Mouse (Mus musculus) hindbrain, embryonic 11.5 days (tissue): ENCODE measurements around the gene Tctn1. TPM values are rescaled to one million over a fixed set of nuclear protein-coding genes. Genes with fewer than 3 reads are reported as not detected.

ENCODE experiments used
- ATAC-seq: fragments of 200-750 bp; cut with Nextera tagmentation; 2 replicates; pipeline ENCODE4 v1.8.0; 2017; ENCODE audit warnings: mild to moderate bottlenecking, moderate TSS enrichment, moderate library complexity; ENCODE audit not compliant: low FRiP score
- DNase-seq: peaks from one replicate; pipeline ENCODE4 v3.0.0-alpha.2; 2015; ENCODE audit warnings: low spot score
- H3K27ac ChIP-seq: fragments of 300-500 bp; sonication (generic); 2 replicates; pipeline ENCODE4 v1.5.1; 2014; ENCODE audit warnings: mild to moderate bottlenecking, low read depth, low read length
- H3K27me3 ChIP-seq: fragments of 300-500 bp; sonication (generic); 2 replicates; pipeline ENCODE4 v1.6.1; 2014; ENCODE audit warnings: mild to moderate bottlenecking, low read length, moderate library complexity, mixed read lengths; ENCODE audit not compliant: control insufficient read depth, insufficient read depth
- H3K36me3 ChIP-seq: fragments of 300-500 bp; sonication (generic); 2 replicates; pipeline ENCODE4 v1.6.1; 2014; ENCODE audit warnings: mild to moderate bottlenecking, low read length, moderate library complexity, mixed read lengths; ENCODE audit not compliant: control insufficient read depth, insufficient read depth
- H3K4me1 ChIP-seq: fragments of 300-500 bp; sonication (generic); replicated peaks from 2 replicates; pipeline ENCODE4 v1.6.1; 2014; ENCODE audit warnings: low read length, mixed read lengths; ENCODE audit not compliant: control insufficient read depth, insufficient read depth
- H3K4me2 ChIP-seq: fragments of 300-500 bp; sonication (generic); replicated peaks from 2 replicates; pipeline ENCODE4 v1.6.1; 2014; ENCODE audit warnings: mild to moderate bottlenecking, low read depth, low read length
- H3K4me3 ChIP-seq: fragments of 300-500 bp; sonication (generic); 2 replicates; pipeline ENCODE4 v1.5.1; 2014; ENCODE audit warnings: low read depth, low read length
- H3K9ac ChIP-seq: fragments of 300-500 bp; sonication (generic); 2 replicates; pipeline ENCODE4 v1.6.1; 2014; ENCODE audit warnings: low read depth, low read length
- H3K9me3 ChIP-seq: fragments of 300-500 bp; sonication (generic); 2 replicates; pipeline ENCODE4 v1.6.1; 2016; ENCODE audit warnings: low read length; ENCODE audit not compliant: control insufficient read depth
- WGBS: fragments of 180-500 bp; shearing (Covaris S2); extraction: QIAGEN DNeasy Blood & Tissue Kit; methylation state at CpG from one replicate; pipeline ENCODE4 v1.1.7; 2014; 5-methylcytosine and 5-hydroxymethylcytosine counted together
- polyA plus RNA-seq: library from polyadenylated mRNA; unstranded; fragments of >200 nt; fragmentation: Nextera tagmentation; extraction: Ambion mirVana; gene quantifications from 2 replicates; pipeline ENCODE4 v1.2.1, GENCODE M21; 2014

Gene Tctn1
- polyA plus RNA-seq, 1 experiment from 2014 or later: 5.6 TPM

- no peak overlapping the region for H3K4me2 ChIP-seq
- H3K9ac ChIP-seq: no peak overlapping the region
- no peaks in the 10 kb centered on the region for H3K27me3 ChIP-seq
- H3K4me1 ChIP-seq: no peaks in the 10 kb centered on the region; the same call in 1 of the 2 replicates
- H3K9me3 ChIP-seq: no peaks in the 10 kb centered on the region
- DNase-seq (no peak), ATAC-seq (no peak)
- no peaks in the 10 kb centered on the region for H3K36me3 ChIP-seq
- no peak overlapping the region for H3K27ac ChIP-seq
- 57% methylated on average over 6 of the region's 6 CpGs for WGBS
- H3K4me3 ChIP-seq: no peak overlapping the region
These were observed 16.2 kb upstream of the Tctn1 start for GRCm38 (mm10) chr5:122280422-122280826.

- H3K27ac ChIP-seq: no peak overlapping the region
- ATAC-seq: no peak
- H3K9me3 ChIP-seq: no peaks in the 10 kb centered on the region
- H3K36me3 ChIP-seq: no peaks in the 10 kb centered on the region
- H3K4me3 ChIP-seq: no peak overlapping the region
- H3K27me3 ChIP-seq: no peaks in the 10 kb centered on the region
- DNase-seq: no peak
- 87% methylated on average over 12 of the region's 12 CpGs for WGBS
- no peak overlapping the region for H3K9ac ChIP-seq
- no peak overlapping the region for H3K4me2 ChIP-seq
- H3K4me1 ChIP-seq: no peaks in the 10 kb centered on the region
These were observed 15.7 kb upstream of the Tctn1 start for GRCm38 (mm10) chr5:122279799-122280421.

GRCm38 (mm10) chr5:122278946-122279345 lies 14.7 kb upstream of the Tctn1 start:
- Histone ChIP-seq H3K27ac (no peak overlapping the region), H3K9me3 (no peaks in the 10 kb centered on the region), H3K4me3 (no peak overlapping the region), H3K4me1 (no peaks in the 10 kb centered on the region), H3K36me3 (no peaks in the 10 kb centered on the region), H3K27me3 (no peaks in the 10 kb centered on the region), H3K9ac (no peak overlapping the region), H3K4me2 (no peak overlapping the region)
- DNase-seq (no peak), ATAC-seq (no peak)
- 86% methylated on average over 7 of the region's 7 CpGs for WGBS

GRCm38 (mm10) chr5:122274785-122275184 lies 10.5 kb upstream of the Tctn1 start:
- peak; percentile 40 for DNase-seq
- 27% methylated on average over 5 of the region's 5 CpGs for WGBS

GRCm38 (mm10) chr5:122272821-122273220 lies 8.6 kb upstream of the Tctn1 start:
- no peak for DNase-seq
- Histone ChIP-seq H3K9ac (no peak overlapping the region), H3K4me3 (no peak overlapping the region), H3K27ac (no peak overlapping the region), H3K9me3 (no peaks in the 10 kb centered on the region), H3K4me2 (no peak overlapping the region), H3K36me3 (no peaks in the 10 kb centered on the region), H3K4me1 (no peaks in the 10 kb centered on the region), H3K27me3 (no peaks in the 10 kb centered on the region)
- ATAC-seq: no peak
- WGBS: 88% methylated on average over 5 of the region's 5 CpGs

More at GRCm38 (mm10) chr5:122274785-122275184, 10.5 kb upstream of the Tctn1 start:
- H3K36me3 ChIP-seq: no peaks in the 10 kb centered on the region
- H3K27me3 ChIP-seq: no peaks in the 10 kb centered on the region
- ATAC-seq: no peak
- H3K4me1 ChIP-seq: no peaks in the 10 kb centered on the region
- no peak overlapping the region for H3K4me3 ChIP-seq
- no peak overlapping the region for H3K9ac ChIP-seq
- no peak overlapping the region for H3K4me2 ChIP-seq
- H3K27ac ChIP-seq: no peak overlapping the region
- no peaks in the 10 kb centered on the region for H3K9me3 ChIP-seq

- Histone ChIP-seq H3K4me3 (no peak overlapping the region), H3K9me3 (no peaks in the 10 kb centered on the region), H3K36me3 (no peaks in the 10 kb centered on the region), H3K9ac (no peak overlapping the region), H3K4me1 (no peaks in the 10 kb centered on the region), H3K4me2 (no peak overlapping the region), H3K27ac (no peak overlapping the region), H3K27me3 (no peaks in the 10 kb centered on the region)
- ATAC-seq: no peak
- 70% methylated on average over 12 of the region's 12 CpGs for WGBS
- no peak for DNase-seq
These were observed 4.8 kb upstream of the Tctn1 start for GRCm38 (mm10) chr5:122268858-122269604.

GRCm38 (mm10) chr5:122267899-122268298 lies 3.6 kb upstream of the Tctn1 start:
- ATAC-seq: no peak
- H3K4me3 ChIP-seq: no peak overlapping the region
- DNase-seq: peak; percentile 76
- no peaks in the 10 kb centered on the region for H3K27me3 ChIP-seq
- no peak overlapping the region for H3K9ac ChIP-seq
- H3K4me2 ChIP-seq: no peak overlapping the region
- no peaks in the 10 kb centered on the region; the same call in 1 of the 2 replicates for H3K4me1 ChIP-seq
- 28% methylated on average over 5 of the region's 5 CpGs for WGBS
- no peaks in the 10 kb centered on the region for H3K9me3 ChIP-seq
- no peak overlapping the region for H3K27ac ChIP-seq
- no peaks in the 10 kb centered on the region for H3K36me3 ChIP-seq

- no peaks in the 10 kb centered on the region for H3K9me3 ChIP-seq
- no peak overlapping the region for H3K4me2 ChIP-seq
- DNase-seq: no peak
- WGBS: 83% methylated on average over 7 of the region's 7 CpGs
- H3K9ac ChIP-seq: no peak overlapping the region
- no peaks in the 10 kb centered on the region for H3K36me3 ChIP-seq
- no peak overlapping the region for H3K27ac ChIP-seq
- H3K27me3 ChIP-seq: no peaks in the 10 kb centered on the region
- H3K4me3 ChIP-seq: no peak overlapping the region
- no peaks in the 10 kb centered on the region; the same call in 1 of the 2 replicates for H3K4me1 ChIP-seq
- ATAC-seq: no peak
These were observed 2.9 kb upstream of the Tctn1 start for GRCm38 (mm10) chr5:122267136-122267535.

GRCm38 (mm10) chr5:122265942-122266341 lies 1.7 kb upstream of the Tctn1 start:
- WGBS: 93% methylated on average over 2 of the region's 2 CpGs
- no peak overlapping the region for H3K4me3 ChIP-seq
- no peaks in the 10 kb centered on the region; the same call in 1 of the 2 replicates for H3K4me1 ChIP-seq
- H3K27me3 ChIP-seq: no peaks in the 10 kb centered on the region
- no peaks in the 10 kb centered on the region for H3K9me3 ChIP-seq
- ATAC-seq: no peak
- no peak overlapping the region for H3K4me2 ChIP-seq
- no peak for DNase-seq
- H3K27ac ChIP-seq: no peak overlapping the region
- no peak overlapping the region for H3K9ac ChIP-seq
- H3K36me3 ChIP-seq: no peaks in the 10 kb centered on the region
